Mouse (Mus musculus) neural tube, embryonic 14.5 days (tissue): Measurements from ENCODE around the gene Spag7. TPM values are rescaled to one million over a fixed set of nuclear protein-coding genes. Genes with fewer than 3 reads are reported as not detected.

Source experiments
- ATAC-seq: fragments of 200-750 bp; cut with Nextera tagmentation; 2 replicates; pipeline ENCODE4 v1.8.0; 2017; ENCODE audit warnings: low read depth, mild to moderate bottlenecking, moderate TSS enrichment, moderate library complexity
- H3K27ac ChIP-seq: fragments of 300-500 bp; sonication (generic); 2 replicates; pipeline ENCODE4 v1.5.1; 2014; ENCODE audit warnings: low read depth, mild to moderate bottlenecking, control low read depth, low read length, moderate library complexity, mixed read lengths
- H3K27me3 ChIP-seq: fragments of 300-500 bp; sonication (generic); 2 replicates; pipeline ENCODE4 v1.6.1; 2014; ENCODE audit warnings: low read length; ENCODE audit not compliant: control insufficient read depth, insufficient read depth
- H3K36me3 ChIP-seq: fragments of 300-500 bp; sonication (generic); 2 replicates; pipeline ENCODE4 v1.6.1; 2014; ENCODE audit warnings: low read length, mixed read lengths; ENCODE audit not compliant: control insufficient read depth, insufficient read depth
- H3K4me1 ChIP-seq: fragments of 300-500 bp; sonication (generic); 2 replicates; pipeline ENCODE4 v1.6.1; 2014; ENCODE audit warnings: low read length; ENCODE audit not compliant: control insufficient read depth, insufficient read depth
- H3K4me2 ChIP-seq: fragments of 300-500 bp; sonication (generic); 2 replicates; pipeline ENCODE4 v1.6.1; 2014; ENCODE audit warnings: mild to moderate bottlenecking, low read depth, low read length, control low read depth
- H3K4me3 ChIP-seq: fragments of 300-500 bp; sonication (generic); 2 replicates; pipeline ENCODE4 v1.5.1; 2014; ENCODE audit warnings: low read depth, low read length, control low read depth, mixed read lengths
- H3K9ac ChIP-seq: fragments of 300-500 bp; sonication (generic); replicated peaks from 2 replicates; pipeline ENCODE4 v1.6.1; 2014; ENCODE audit warnings: low read depth, mild to moderate bottlenecking, control low read depth, low read length, mixed read lengths
- H3K9me3 ChIP-seq: fragments of 300-500 bp; sonication (generic); 2 replicates; pipeline ENCODE4 v1.6.1; 2016; ENCODE audit warnings: low read length; ENCODE audit not compliant: control insufficient read depth
- WGBS: fragments of 180-500 bp; shearing (Covaris S2); extraction: QIAGEN DNeasy Blood & Tissue Kit; methylation state at CpG from one replicate; pipeline ENCODE4 v1.1.7; 2014; 5-methylcytosine and 5-hydroxymethylcytosine counted together
- polyA plus RNA-seq: library from polyadenylated mRNA; unstranded; fragments of >200 nt; fragmentation: Nextera tagmentation; extraction: Ambion mirVana; gene quantifications from 2 replicates; pipeline ENCODE4 v1.2.1, GENCODE M21; 2014

Spag7 gene
- 136 and 151 TPM in 2 replicates for polyA plus RNA-seq

DNA sequence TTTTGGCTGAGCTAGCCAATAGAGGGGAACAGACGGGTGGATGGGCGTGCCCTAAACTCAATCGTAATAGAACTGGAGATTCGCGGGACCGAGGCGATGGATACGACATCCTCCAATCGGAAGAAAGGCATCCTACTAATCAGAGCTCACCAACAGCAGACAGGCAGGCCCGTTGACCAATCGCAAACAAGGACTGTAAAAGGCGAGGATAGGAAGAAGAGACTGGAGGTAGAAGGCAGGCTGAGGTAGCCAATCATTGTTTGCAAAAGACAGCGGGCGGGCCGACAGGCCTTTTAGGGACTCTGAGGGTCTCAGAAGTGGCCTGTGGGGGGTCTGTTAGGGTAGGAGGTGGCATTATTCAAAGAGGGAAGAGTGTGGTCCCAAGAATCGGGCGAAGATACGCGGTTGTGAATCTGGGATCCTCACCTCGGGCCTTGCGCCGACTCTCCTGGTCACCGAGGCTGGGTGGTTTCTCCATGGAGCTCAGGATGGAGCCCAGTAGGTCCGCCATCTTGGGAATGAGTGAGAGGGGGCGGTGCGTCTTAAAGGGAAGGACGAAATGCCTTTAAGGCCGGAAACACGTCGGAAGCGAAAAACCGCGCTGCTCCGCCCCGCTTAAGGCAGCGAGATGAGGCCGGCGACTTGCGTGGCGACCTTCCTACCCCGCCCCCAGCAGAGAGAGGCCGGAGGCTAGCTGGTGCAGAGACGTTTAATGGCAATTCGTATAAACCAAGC, at the start of gene Spag7:
Gene Spag7 (minus strand): TSS at position 646 of the 735 bp plus-strand sequence.
- H3K4me1 ChIP-seq, result peaks cover 14% of the 10 kb centered on the region
- H3K27ac ChIP-seq, result peak within 1 kb of the TSS; percentile 93
- no peaks in the 10 kb centered on the region for H3K27me3 ChIP-seq
- H3K4me3 ChIP-seq, result peak within 1 kb of the TSS; percentile 64
- peak within 1 kb of the TSS; percentile 64 for H3K9ac ChIP-seq
- WGBS, result under 1% methylated on average over 44 of the region's 44 CpGs
- peak; percentile 96 for ATAC-seq
- H3K9me3 ChIP-seq, result no peaks in the 10 kb centered on the region
- H3K36me3 ChIP-seq, result peaks cover 25% of the 10 kb centered on the region
- peak within 1 kb of the TSS; percentile 88 for H3K4me2 ChIP-seq

DNA sequence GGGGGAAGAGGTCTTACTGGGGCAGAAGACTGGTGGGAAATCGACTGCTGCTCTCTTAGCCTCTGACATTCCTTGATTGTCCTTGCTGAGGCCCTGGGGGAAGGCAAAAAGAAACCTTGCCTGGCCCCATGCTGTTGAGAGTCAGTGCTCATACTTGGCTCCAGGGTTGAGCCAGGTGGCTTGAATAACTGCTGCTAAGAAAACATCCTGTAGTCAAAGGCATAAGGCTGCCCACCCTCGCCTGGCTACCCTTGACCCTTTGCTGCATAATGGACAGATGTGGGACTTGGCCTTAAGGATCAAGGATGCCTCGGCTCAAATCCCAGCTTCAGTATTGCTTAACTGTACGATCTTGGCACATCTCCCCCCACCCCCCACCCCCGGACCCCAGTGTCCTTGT, 49.3 kb upstream of the Spag7 start:
- Histone ChIP-seq H3K27me3 (no peaks in the 10 kb centered on the region), H3K36me3 (peaks cover 24% of the 10 kb centered on the region), H3K4me2 (no peak overlapping the region), H3K9me3 (no peaks in the 10 kb centered on the region), H3K9ac (no peak overlapping the region), H3K27ac (no peak overlapping the region), H3K4me3 (no peak overlapping the region), H3K4me1 (no peaks in the 10 kb centered on the region)
- no peak for ATAC-seq
- WGBS, result 86% methylated on average over 5 of the region's 5 CpGs

DNA sequence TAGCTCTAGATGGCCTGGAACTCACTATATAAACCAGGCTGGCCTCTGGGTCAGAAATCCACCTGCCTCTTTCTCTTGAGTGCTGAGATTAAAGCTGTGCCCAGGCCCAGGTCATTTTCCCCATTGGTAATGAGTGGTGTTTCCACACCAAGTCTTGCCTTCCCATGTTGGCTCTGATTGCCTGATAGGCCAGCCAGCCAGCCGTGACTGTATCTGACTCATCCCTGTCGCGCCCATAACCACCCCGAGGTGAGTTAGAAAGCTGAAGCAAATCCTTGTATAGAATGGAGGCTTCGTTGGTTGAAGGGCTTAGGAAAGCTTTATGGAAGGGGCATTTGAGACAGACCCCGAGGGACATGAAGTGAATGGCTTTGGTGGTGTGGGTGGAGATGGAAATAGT, 46.6 kb upstream of the Spag7 start:
- no peak overlapping the region for H3K4me3 ChIP-seq
- no peak overlapping the region for H3K27ac ChIP-seq
- H3K27me3 ChIP-seq, result no peaks in the 10 kb centered on the region
- no peak for ATAC-seq
- no peaks in the 10 kb centered on the region for H3K4me1 ChIP-seq
- H3K9me3 ChIP-seq, result no peaks in the 10 kb centered on the region
- H3K4me2 ChIP-seq, result no peak overlapping the region
- H3K36me3 ChIP-seq, result peaks cover 25% of the 10 kb centered on the region
- 93% methylated on average over 6 of the region's 6 CpGs for WGBS
- H3K9ac ChIP-seq, result no peak overlapping the region

DNA sequence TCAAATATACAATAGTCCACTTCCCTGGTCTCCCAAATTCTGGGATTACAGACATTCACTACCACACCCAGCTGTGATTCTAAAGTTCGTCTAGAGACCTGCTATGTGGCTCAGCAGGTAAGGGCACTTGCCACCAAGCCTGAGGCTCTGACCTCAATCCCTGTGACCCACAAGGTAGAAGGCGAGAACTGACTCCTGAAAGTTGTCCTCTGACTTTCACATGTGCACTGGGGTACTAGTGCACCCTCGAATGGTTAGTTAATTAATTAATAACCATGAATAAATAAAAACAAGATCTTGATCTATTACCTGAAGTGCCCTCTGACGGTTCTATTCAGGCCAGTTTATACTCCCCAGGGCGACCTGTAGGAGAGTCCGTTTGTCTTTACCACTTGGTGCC, 44.0 kb upstream of the Spag7 start:
- Histone ChIP-seq H3K36me3 (peaks cover 35% of the 10 kb centered on the region), H3K27me3 (no peaks in the 10 kb centered on the region), H3K9me3 (no peaks in the 10 kb centered on the region), H3K9ac (no peak overlapping the region), H3K4me1 (no peaks in the 10 kb centered on the region), H3K27ac (no peak overlapping the region), H3K4me2 (no peak overlapping the region), H3K4me3 (no peak overlapping the region)
- 90% methylated on average over 6 of the region's 6 CpGs for WGBS
- no peak for ATAC-seq

DNA sequence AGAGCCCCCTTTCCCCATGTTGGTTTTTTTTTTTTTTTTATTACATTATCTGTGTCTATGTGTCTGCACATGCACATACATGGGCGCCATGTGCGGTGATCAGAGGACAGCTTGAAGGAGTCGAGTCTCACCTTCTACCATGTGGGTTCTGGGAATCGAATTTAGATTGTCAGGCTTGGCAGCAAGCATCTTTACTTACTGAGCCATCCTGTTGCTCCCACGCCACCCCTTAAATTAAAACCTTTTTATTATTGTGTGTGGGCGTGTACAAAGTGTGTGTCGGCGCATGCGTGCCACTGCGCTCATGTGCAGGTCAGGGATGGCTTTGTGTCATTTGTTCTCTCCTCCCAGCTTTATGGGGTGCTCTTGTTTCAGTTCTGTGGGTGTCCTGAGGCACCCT, 41.8 kb upstream of the Spag7 start:
- no peaks in the 10 kb centered on the region for H3K27me3 ChIP-seq
- no peak overlapping the region for H3K27ac ChIP-seq
- no peak for ATAC-seq
- no peaks in the 10 kb centered on the region for H3K4me1 ChIP-seq
- H3K4me2 ChIP-seq, result no peak overlapping the region
- H3K36me3 ChIP-seq, result peaks cover 46% of the 10 kb centered on the region
- 93% methylated on average over 10 of the region's 10 CpGs for WGBS
- H3K4me3 ChIP-seq, result no peak overlapping the region
- H3K9ac ChIP-seq, result no peak overlapping the region
- H3K9me3 ChIP-seq, result no peaks in the 10 kb centered on the region

DNA sequence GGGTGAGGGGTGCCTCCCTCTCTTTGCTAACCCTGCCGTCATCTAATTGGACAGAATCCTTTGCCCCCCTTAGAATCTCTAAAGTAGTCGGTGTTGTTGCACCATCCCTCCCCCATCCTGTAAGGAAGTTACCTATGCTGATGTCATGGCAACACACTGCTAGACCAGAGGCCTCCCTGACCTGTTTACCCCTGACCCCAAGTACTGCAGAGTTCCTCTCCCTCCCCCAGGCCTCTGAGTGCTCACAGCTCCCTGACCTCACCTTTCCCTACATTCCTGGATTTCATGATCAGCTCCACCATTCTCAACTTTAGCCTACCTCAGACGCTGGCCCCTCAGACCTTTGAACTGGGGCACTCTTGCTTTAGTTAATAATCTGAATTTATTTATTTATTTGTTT, 36.9 kb upstream of the Spag7 start:
- Histone ChIP-seq H3K9ac (no peak overlapping the region), H3K4me1 (peaks cover 7% of the 10 kb centered on the region), H3K36me3 (peaks cover 55% of the 10 kb centered on the region), H3K27ac (no peak overlapping the region), H3K27me3 (no peaks in the 10 kb centered on the region), H3K4me3 (no peak overlapping the region), H3K9me3 (no peaks in the 10 kb centered on the region), H3K4me2 (no peak overlapping the region)
- 98% methylated on average over 3 of the region's 3 CpGs for WGBS
- no peak for ATAC-seq

DNA sequence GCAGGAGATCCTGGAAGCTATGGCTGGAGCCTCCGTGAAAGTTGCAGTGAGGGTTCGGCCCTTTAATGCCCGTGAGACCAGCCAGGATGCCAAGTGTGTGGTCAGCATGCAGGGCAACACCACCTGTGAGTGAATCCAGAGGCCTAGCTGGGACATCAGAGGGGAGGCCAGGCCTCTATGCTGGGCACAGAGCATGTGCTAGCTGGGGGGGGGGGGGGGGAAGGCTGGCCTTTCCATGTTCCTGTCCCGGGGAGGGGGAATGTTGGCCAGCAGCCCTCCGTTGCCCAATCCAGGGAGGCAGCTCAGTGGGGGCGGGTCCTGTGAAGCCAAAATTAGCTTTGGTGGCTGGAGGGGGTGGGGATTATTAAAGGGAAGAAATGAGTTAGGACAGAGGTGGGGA, 33.6 kb upstream of the Spag7 start:
- H3K4me2 ChIP-seq, result no peak overlapping the region
- 89% methylated on average over 6 of the region's 6 CpGs for WGBS

DNA sequence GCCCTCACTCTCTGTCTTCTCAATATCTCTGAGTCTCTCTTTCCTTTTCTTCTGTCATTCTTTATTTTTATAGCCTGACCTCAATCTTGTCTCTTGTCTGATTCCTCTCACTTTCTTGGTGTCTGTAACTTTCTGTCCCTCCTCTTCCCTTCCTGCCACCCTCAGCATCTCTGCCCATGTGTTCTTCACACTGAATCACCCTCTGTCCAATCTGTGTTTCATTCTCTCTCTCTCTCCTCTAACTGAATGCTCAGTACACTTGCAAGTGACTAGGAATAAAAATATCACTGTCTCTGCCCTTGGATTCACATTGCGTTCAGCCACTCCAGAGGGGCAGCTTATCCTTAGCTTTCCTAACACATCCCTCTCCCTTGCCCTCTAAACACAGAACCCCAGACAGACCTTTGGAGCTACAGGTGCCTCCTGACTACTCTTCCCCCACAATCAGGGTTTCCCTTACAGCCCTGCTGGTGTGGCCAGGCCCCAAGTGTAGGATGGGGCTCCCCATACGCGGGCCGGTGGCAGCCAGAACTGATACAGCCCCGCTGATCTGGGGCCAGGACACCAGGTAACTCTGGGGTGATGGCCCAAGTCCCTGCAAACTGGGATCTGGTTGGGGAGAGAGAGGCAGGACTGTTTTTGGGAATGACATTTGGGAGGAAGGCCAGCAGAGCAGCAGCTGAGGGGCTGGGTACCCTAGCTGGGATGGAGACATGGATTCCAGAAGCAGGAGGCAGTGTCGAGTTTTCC, 32.9 kb upstream of the Spag7 start:
- H3K4me2 ChIP-seq, result peak overlapping the region; percentile 69; the same call in 1 of the 2 replicates
- WGBS, result 87% methylated on average over 6 of the region's 6 CpGs
- ATAC-seq, result no peak
- H3K27ac ChIP-seq, result no peak overlapping the region
- 0 out of 2 replicates have a peak, but pooled peaks cover 2% of the 10 kb centered on the region for H3K27me3 ChIP-seq
- no peaks in the 10 kb centered on the region for H3K9me3 ChIP-seq
- no peak overlapping the region for H3K9ac ChIP-seq
- H3K4me1 ChIP-seq, result peaks cover 10% of the 10 kb centered on the region
- H3K36me3 ChIP-seq, result peaks cover 28% of the 10 kb centered on the region
- H3K4me3 ChIP-seq, result no peak overlapping the region; the same call in 1 of the 2 replicates

More for the DNA sequence above, 33.6 kb upstream of the Spag7 start:
- peaks cover 10% of the 10 kb centered on the region for H3K4me1 ChIP-seq
- no peaks in the 10 kb centered on the region for H3K9me3 ChIP-seq
- peaks cover 28% of the 10 kb centered on the region for H3K36me3 ChIP-seq
- H3K27me3 ChIP-seq, result 0 out of 2 replicates have a peak, but pooled peaks cover 2% of the 10 kb centered on the region
- H3K9ac ChIP-seq, result 0 out of 2 replicates have a peak overlapping the region, but pooled peaks have one; percentile 7
- no peak overlapping the region for H3K4me3 ChIP-seq
- ATAC-seq, result no peak
- H3K27ac ChIP-seq, result no peak overlapping the region
